Mouse (Mus musculus) liver, postnatal 0 days (tissue): ENCODE data around the gene Gadd45b.

Experiments
- CTCF ChIP-seq: sonication (generic); IDR thresholded peaks from 2 replicates; pipeline ENCODE4 v1.5.1; 2016; ENCODE audit warnings: antibody characterized with exemption, low read depth
- EP300 ChIP-seq: IDR thresholded peaks from 2 replicates; pipeline ENCODE4 v1.6.1; 2016; ENCODE audit warnings: antibody characterized with exemption, low read depth, mild to moderate bottlenecking

DNA sequence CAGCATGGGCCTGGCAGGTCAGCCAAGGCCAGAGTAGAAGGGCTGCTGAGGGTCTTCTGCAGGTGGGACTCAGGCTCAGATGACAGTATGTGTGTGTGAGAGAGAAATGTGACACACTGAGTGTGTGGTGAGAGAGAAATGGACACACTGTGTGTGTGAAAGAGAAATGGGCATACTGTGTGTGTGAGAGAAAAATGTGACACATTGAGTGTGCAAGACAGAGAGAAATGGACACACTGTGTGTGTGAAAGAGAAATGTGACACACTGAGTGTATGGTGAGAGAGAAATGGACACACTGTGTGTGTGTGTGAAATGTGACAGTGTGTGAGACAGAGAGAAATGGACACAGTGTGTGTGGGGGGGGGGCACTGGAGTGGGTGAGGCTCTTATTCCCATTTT, 18.0 kb upstream of the Gadd45b start:
- no peak for TF ChIP-seq CTCF
- TF ChIP-seq EP300, result no peak
